Mouse (Mus musculus): ENCODE results near the gene Ggt5. TPM values are rescaled to one million over a fixed set of nuclear protein-coding genes. Genes with fewer than 3 reads are reported as not detected.
A peak's percentile ranks its signal among the peaks of the same experiment; 100 is the strongest.
"Not testable (repeated sequence)": the region's sequence is repeated elsewhere in the genome, so short reads cannot be mapped to it uniquely, and the experiment has no call there.

Ggt5 gene
- total RNA-seq, 2 experiments from 2014 or later: 2.7 to 3.8 TPM

GRCm38 (mm10) chr10:75559676-75560548 lies 29.2 kb upstream of the Ggt5 start, which contains the start of gene Lrrc75b:
Lrrc75b (minus strand) TSS chr10:75560330.
- Histone ChIP-seq H3K4me3 (peak within 1 kb of the TSS; percentile 60), H3K27ac (peak within 1 kb of the TSS; percentile 80)
- intact Hi-C loops (cut with DNase I): loop anchor here (2.0 kb wide), 1 partner anchor 43 kb away; the partner anchor contains the start of genes Gucd1 and Snrpd3
- no peak for TF ChIP-seq CTCF (IDR thresholded peaks at IDR 0.05)
- DNase-seq (ENCODE audit: extremely low spot score in 1 of 2, low spot score in 2 of 2): peak; percentile 47 to 50

GRCm38 (mm10) chr10:75560549-75560899 lies 28.6 kb upstream of the Ggt5 start:
- H3K4me3 ChIP-seq: peak overlapping the region; percentile 60
- DNase-seq (ENCODE audit: extremely low spot score in 1 of 2, low spot score in 2 of 2): no peak
- intact Hi-C loops (cut with DNase I): no loop called here
- H3K27ac ChIP-seq: peak overlapping the region; percentile 80
- no peak for TF ChIP-seq CTCF (IDR thresholded peaks at IDR 0.05)

DNA sequence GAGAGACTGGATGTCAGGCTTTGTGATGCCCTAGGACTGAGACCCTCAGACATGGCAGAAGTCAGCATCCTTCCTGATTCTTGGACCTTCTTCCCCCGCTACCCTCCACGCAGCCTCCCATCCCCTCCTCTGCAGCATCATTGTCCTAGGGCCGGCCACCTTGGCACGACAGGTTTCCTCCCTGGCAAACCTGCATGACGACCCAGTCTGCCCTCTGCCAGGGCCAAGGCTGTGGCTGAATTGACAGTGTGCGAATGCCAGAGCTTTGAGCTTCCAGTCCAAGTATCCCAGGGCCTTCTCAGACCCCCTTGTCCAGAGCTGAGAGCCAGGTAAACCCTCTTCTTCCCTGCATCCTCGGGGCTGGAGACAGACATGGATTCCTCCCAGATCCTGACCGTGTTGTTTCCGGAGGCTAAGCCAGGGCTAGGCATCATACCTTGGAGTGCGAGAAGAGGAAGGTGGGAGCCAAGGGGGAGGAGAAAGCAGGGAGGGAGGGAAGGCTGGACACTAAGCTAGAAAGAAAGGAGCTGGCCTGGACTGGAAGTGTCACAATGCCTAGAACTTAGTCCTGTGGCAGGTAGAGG lies 28.0 kb upstream of the Ggt5 start, which contains the start of gene Ggt1:
Gene Ggt1 (plus strand): TSS at position 534 of the 584 bp plus-strand sequence.
- intact Hi-C loops (cut with DNase I): no loop called here
- H3K4me3 ChIP-seq: peak within 1 kb of the TSS; percentile 60
- no peak for TF ChIP-seq CTCF (IDR thresholded peaks at IDR 0.05)

GRCm38 (mm10) chr10:75562596-75562995 lies 26.5 kb upstream of the Ggt5 start:
- H3K27ac ChIP-seq: no peak overlapping the region
- no peak overlapping the region for H3K4me3 ChIP-seq
- TF ChIP-seq CTCF (IDR thresholded peaks at IDR 0.05): no peak
- no peak for DNase-seq (ENCODE audit: extremely low spot score in 1 of 2, low spot score in 2 of 2)
- intact Hi-C loops (cut with DNase I): no loop called here

More for the DNA sequence above, 28.0 kb upstream of the Ggt5 start, which contains the start of gene Ggt1:
- DNase-seq (ENCODE audit: extremely low spot score in 1 of 2, low spot score in 2 of 2): no peak
- peak within 1 kb of the TSS; percentile 80; the same call in 1 of the 2 replicates for H3K27ac ChIP-seq

GRCm38 (mm10) chr10:75564687-75565265 lies 24.4 kb upstream of the Ggt5 start:
- no peak for TF ChIP-seq CTCF (IDR thresholded peaks at IDR 0.05)

DNA sequence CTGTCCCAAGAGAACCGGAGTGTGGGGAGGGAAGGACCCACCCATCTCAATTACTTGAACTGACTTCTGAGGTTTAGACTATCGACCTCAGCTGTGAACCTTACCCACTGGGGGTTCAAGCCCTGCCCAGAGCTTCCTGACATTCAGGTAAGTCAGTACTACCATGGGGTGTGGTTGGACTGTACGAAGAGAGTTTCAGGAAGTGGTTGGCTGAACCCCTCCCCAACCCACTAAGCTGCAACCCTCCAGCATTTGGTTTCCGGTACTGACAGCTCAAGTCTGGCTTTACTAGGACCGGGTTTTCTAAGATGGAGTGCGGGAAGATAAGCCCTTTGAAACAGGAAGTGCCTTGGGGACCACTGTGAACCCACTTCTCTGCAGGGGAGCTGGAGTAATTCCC lies 23.7 kb upstream of the Ggt5 start:
- TF ChIP-seq CTCF (IDR thresholded peaks at IDR 0.05): no peak
- intact Hi-C loops (cut with DNase I): no loop called here

More at GRCm38 (mm10) chr10:75564687-75565265, 24.4 kb upstream of the Ggt5 start:
- intact Hi-C loops (cut with DNase I): no loop called here
- H3K4me3 ChIP-seq: no peak overlapping the region
- H3K27ac ChIP-seq: no peak overlapping the region
- DNase-seq (ENCODE audit: extremely low spot score in 1 of 2, low spot score in 2 of 2): no peak

DNA sequence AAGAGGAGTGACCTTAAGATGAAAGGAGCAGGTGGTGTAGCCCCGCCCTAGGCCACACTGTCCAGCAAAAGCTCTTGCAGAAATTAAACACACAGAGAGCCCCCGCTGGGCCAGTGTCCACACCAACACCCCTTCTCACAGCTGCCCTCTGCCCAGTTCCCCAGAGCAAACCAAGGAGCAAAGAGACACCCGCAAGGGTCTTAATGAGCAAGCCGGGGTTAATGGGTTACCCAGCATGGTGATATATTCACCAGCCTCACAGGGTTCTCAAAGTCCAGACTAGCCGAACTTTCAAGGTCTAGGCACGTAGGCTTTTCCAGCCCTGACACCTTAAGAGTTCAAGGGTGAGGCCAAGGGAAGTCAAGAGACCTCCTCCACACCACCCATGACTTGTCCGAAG lies 23.2 kb upstream of the Ggt5 start:
- Histone ChIP-seq H3K4me3 (no peak overlapping the region), H3K27ac (no peak overlapping the region)
- DNase-seq (ENCODE audit: extremely low spot score in 1 of 2, low spot score in 2 of 2): no peak
- intact Hi-C loops (cut with DNase I): no loop called here
- TF ChIP-seq CTCF (IDR thresholded peaks at IDR 0.05): no peak

More for the DNA sequence above, 23.7 kb upstream of the Ggt5 start:
- no peak overlapping the region for H3K4me3 ChIP-seq
- no peak overlapping the region for H3K27ac ChIP-seq
- DNase-seq (ENCODE audit: extremely low spot score in 1 of 2, low spot score in 2 of 2): no peak

DNA sequence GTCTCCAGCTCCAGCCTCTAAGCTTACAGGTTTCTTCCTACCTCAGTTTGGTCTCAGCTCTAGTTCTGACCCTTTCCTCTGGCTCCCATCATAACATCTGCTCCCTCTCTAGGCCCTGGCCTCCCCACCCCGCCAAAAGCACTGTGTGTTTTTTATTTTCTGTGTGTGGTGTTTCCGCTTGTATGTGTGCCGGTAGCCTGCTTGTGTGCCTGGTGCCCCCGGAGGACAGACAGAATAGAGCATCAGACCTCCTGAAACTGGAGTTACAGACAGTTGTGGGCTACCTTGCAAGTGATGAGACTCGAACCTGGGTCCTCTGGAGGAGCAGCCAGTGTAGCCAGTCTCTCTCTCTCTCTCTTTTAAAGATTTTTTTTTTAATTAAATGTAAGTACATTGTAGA lies 22.8 kb upstream of the Ggt5 start:
- Histone ChIP-seq H3K4me3 (no peak overlapping the region), H3K27ac (no peak overlapping the region)
- intact Hi-C loops (cut with DNase I): no loop called here
- no peak; the same call in 1 of the 2 replicates for TF ChIP-seq CTCF (IDR thresholded peaks at IDR 0.05)
- DNase-seq (ENCODE audit: extremely low spot score in 1 of 2, low spot score in 2 of 2): no peak

DNA sequence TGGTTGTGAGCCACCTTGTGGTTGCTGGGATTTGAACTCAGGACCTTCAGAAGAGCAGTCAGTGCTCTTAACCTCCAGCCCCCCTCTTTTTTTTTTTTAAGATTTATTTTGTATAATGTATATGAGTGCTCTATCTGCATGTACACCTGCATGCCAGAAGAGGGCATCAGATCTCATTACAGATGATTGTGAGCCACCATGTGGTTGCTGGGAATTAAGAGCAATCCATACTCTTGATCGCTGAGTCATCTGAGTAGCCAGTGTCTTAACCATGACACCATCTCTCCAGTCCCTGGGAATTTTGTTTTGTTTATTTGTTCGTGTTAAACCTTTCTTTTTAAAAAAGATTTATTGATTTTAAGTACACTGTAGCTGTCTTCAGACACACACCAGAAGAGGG lies 22.4 kb upstream of the Ggt5 start:
- intact Hi-C loops (cut with DNase I); H3K4me3 ChIP-seq; DNase-seq (ENCODE audit: extremely low spot score in 1 of 2, low spot score in 2 of 2); H3K27ac ChIP-seq: not testable (repeated sequence)

DNA sequence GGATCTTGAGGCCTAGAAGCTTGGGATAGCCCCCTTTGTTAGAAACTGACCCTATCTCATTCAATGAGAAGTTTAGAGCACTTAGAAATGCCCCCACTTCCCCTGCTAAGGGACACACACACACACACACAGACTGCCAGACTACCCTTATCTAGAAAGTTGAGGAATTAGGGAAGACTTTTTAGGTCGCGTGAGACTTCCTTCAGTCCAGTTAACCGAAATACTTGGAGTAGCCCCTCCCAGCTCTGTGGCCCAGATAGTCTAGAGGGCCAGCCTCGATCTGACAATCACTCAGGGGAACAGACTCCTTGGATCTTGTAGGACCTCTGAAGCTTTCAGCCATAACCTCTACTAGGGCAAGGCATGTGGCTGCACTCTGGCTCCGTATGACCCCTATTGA lies 21.1 kb upstream of the Ggt5 start:
- Histone ChIP-seq H3K4me3 (no peak overlapping the region), H3K27ac (no peak overlapping the region)
- no peak for DNase-seq (ENCODE audit: extremely low spot score in 1 of 2, low spot score in 2 of 2)
- no peak for TF ChIP-seq CTCF (IDR thresholded peaks at IDR 0.05)
- intact Hi-C loops (cut with DNase I): no loop called here

DNA sequence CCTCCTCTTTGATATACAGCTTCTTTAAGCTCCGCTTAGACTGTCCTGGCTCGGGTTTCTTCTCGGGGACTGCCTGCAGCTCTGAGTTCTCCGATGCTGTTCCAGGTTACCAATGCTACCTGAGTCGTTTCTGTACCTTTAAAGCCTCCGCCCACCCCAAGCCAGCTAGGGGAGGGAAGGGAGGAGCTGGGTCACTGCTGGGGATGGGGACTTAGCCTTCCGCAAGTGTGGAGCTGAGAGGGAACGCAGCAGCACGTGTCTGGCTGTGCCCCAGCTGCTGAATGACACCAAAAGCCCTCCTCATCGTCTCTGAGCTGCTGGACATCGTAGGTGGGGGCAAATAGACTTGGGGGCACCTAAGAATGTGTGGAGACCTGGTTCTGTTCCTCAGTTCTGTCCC lies 20.7 kb upstream of the Ggt5 start:
- no peak overlapping the region for H3K4me3 ChIP-seq
- no peak overlapping the region for H3K27ac ChIP-seq
- intact Hi-C loops (cut with DNase I): no loop called here
- DNase-seq (ENCODE audit: extremely low spot score in 1 of 2, low spot score in 2 of 2): no peak
- no peak for TF ChIP-seq CTCF (IDR thresholded peaks at IDR 0.05)

- DNase-seq (ENCODE audit: extremely low spot score in 1 of 2, low spot score in 2 of 2): no peak
- intact Hi-C loops (cut with DNase I): no loop called here
- Histone ChIP-seq H3K27ac (no peak overlapping the region), H3K4me3 (no peak overlapping the region)
- TF ChIP-seq CTCF (IDR thresholded peaks at IDR 0.05): no peak
These were observed 20.3 kb upstream of the Ggt5 start for GRCm38 (mm10) chr10:75568851-75569250.

Data from left cerebral cortex, adult 2 months (tissue).